Mouse (Mus musculus): ENCODE measurements at regions not wholly inside any gene's neighbourhood (a gene's known extent, or its start where the extent isn't known, plus 50 kb on each side); places are given as distances from the start of the nearest gene placed in this dataset.
A peak's percentile ranks its signal among the peaks of the same experiment; 100 is the strongest.

GRCm38 (mm10) chr7:68686396-68687139 lies 62.5 kb downstream of the Arrdc4 start:
- no peak for DNase-seq (ENCODE audit: low spot score)

- no peak for DNase-seq (ENCODE audit: low spot score)
Measured at GRCm38 (mm10) chr7:68682929-68683643, 66.0 kb downstream of the Arrdc4 start.

GRCm38 (mm10) chr7:68682318-68682728 lies 66.7 kb downstream of the Arrdc4 start:
- no peak for DNase-seq (ENCODE audit: low spot score)

- DNase-seq (ENCODE audit: low spot score): no peak
Measured at GRCm38 (mm10) chr7:68679770-68680169, 69.3 kb downstream of the Arrdc4 start.

GRCm38 (mm10) chr7:68667790-68668732 lies 81.0 kb downstream of the Arrdc4 start:
- no peak for DNase-seq (ENCODE audit: low spot score)

- no peak for DNase-seq (ENCODE audit: low spot score)
Measured at GRCm38 (mm10) chr7:68667215-68667614, 81.8 kb downstream of the Arrdc4 start.

GRCm38 (mm10) chr7:68656354-68656753 lies 92.7 kb downstream of the Arrdc4 start:
- no peak for DNase-seq (ENCODE audit: low spot score)

- no peak for DNase-seq (ENCODE audit: low spot score)
Measured at GRCm38 (mm10) chr7:68653534-68653933, 95.5 kb downstream of the Arrdc4 start.

GRCm38 (mm10) chr7:68651418-68651817 lies 97.6 kb downstream of the Arrdc4 start:
- no peak for DNase-seq (ENCODE audit: low spot score)

GRCm38 (mm10) chr7:68637556-68638215 lies 111.4 kb downstream of the Arrdc4 start:
- DNase-seq (ENCODE audit: low spot score): no peak

GRCm38 (mm10) chr7:68621080-68621479 lies 128.0 kb downstream of the Arrdc4 start:
- DNase-seq (ENCODE audit: low spot score): no peak

- DNase-seq (ENCODE audit: low spot score): no peak
Measured at GRCm38 (mm10) chr7:68610499-68610898, 138.5 kb downstream of the Arrdc4 start.

- no peak for DNase-seq (ENCODE audit: low spot score)
Measured at GRCm38 (mm10) chr7:68607170-68607569, 141.9 kb downstream of the Arrdc4 start.

- no peak for DNase-seq (ENCODE audit: low spot score)
Measured at GRCm38 (mm10) chr7:68606278-68606677, 142.8 kb downstream of the Arrdc4 start.

GRCm38 (mm10) chr7:68603711-68604110 lies 145.3 kb downstream of the Arrdc4 start:
- DNase-seq (ENCODE audit: low spot score): no peak

GRCm38 (mm10) chr7:68602003-68602402 lies 147.0 kb downstream of the Arrdc4 start:
- DNase-seq (ENCODE audit: low spot score): no peak

GRCm38 (mm10) chr7:68594017-68594386 lies 155.0 kb downstream of the Arrdc4 start:
- no peak for DNase-seq (ENCODE audit: low spot score)

GRCm38 (mm10) chr7:68593344-68594016 lies 155.6 kb downstream of the Arrdc4 start:
- DNase-seq (ENCODE audit: low spot score): no peak

GRCm38 (mm10) chr7:68582540-68583325 lies 166.3 kb downstream of the Arrdc4 start:
- DNase-seq (ENCODE audit: low spot score): no peak

GRCm38 (mm10) chr7:68580650-68581049 lies 168.4 kb downstream of the Arrdc4 start:
- peak; percentile 46 for DNase-seq (ENCODE audit: low spot score)
